Mouse (Mus musculus): ENCODE data around the gene Tmem130. TPM values are rescaled to one million over a fixed set of nuclear protein-coding genes. Genes with fewer than 3 reads are reported as not detected.

Gene Tmem130
- polyA plus RNA-seq, 1 experiment from 2014 or later = 2.9 TPM

DNA sequence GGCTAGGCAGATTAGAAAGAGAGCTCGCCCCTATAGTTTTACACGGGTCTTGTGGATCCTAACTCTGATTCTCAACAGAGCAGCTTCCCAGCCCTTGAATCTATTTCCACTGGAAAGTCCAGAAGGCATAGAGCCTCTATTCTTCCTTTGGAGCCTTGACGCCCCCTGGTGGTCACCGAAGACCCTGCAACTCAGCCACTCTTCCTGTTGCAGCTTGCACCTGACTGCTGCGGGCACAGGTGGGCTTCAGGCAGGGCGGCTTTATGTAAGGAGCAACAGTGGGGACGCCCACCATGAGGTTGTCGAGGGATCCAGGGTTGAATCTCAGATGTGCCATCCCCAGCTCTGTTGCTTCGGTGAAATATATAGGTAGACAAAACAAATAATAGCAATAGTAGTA is 34.5 kb downstream of the Tmem130 start:
- no peak overlapping the region for H3K4me2 ChIP-seq (replicated peaks; ENCODE audit: low read depth)
- 5% methylated on average over 9 of the region's 9 CpGs for WGBS
- TF ChIP-seq CTCF (IDR thresholded peaks at IDR 0.05; ENCODE audit: low read depth) (peak; percentile 96), EP300 (optimal IDR thresholded peaks at IDR 0.05) (no peak)
- H3K36me3 ChIP-seq (ENCODE audit: control insufficient read depth, insufficient read depth, low read length) = no peaks in the 10 kb centered on the region
- H3K27ac ChIP-seq (replicated peaks) = no peak overlapping the region
- H3K9me3 ChIP-seq (ENCODE audit: control insufficient read depth, low read length) = no peaks in the 10 kb centered on the region
- H3K9ac ChIP-seq (ENCODE audit: low read length) = no peak overlapping the region
- DNase-seq (ENCODE audit: low spot score) (peak; percentile 81), ATAC-seq (ENCODE audit: low FRiP score, low TSS enrichment) (peak; percentile 40; the same call in 1 of the 2 replicates)
- H3K27me3 ChIP-seq (ENCODE audit: control insufficient read depth, insufficient read depth, low read length) = no peaks in the 10 kb centered on the region
- no peak overlapping the region for H3K4me3 ChIP-seq (ENCODE audit: low read depth, low read length)
- no peaks in the 10 kb centered on the region for H3K4me1 ChIP-seq (replicated peaks; ENCODE audit: control insufficient read depth, insufficient read depth)

DNA sequence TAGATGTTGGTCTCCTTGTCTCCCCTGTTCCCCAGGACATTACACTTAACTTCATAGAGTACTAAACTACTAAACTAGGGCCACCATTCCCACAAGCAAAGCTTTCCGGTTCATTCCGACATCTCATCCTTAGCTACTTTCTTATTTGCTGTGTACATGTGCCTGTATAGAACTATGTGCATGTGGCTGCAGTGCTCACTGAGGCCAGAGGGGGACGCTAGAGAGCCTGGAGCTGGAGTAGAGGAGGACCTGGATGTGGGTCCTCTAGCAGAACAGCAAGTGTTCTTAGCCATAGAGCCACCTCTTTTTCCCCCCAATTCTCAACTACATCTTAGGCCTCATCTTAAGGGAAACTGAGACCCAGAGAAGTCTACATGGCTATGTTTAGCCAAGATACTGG is 36.1 kb downstream of the Tmem130 start:
- H3K4me1 ChIP-seq (replicated peaks; ENCODE audit: control insufficient read depth, insufficient read depth) = no peaks in the 10 kb centered on the region
- TF ChIP-seq CTCF (IDR thresholded peaks at IDR 0.05; ENCODE audit: low read depth) (peak; percentile 36; the same call in 1 of the 2 replicates), EP300 (optimal IDR thresholded peaks at IDR 0.05) (no peak)
- no peaks in the 10 kb centered on the region for H3K36me3 ChIP-seq (ENCODE audit: control insufficient read depth, insufficient read depth, low read length)
- H3K9ac ChIP-seq (ENCODE audit: low read length) = no peak overlapping the region
- WGBS = 76% methylated on average over 3 of the region's 3 CpGs
- no peaks in the 10 kb centered on the region for H3K27me3 ChIP-seq (ENCODE audit: control insufficient read depth, insufficient read depth, low read length)
- no peak overlapping the region for H3K27ac ChIP-seq (replicated peaks)
- ATAC-seq (ENCODE audit: low FRiP score, low TSS enrichment) (no peak), DNase-seq (ENCODE audit: low spot score) (no peak)
- H3K4me3 ChIP-seq (ENCODE audit: low read depth, low read length) = no peak overlapping the region
- no peak overlapping the region for H3K4me2 ChIP-seq (replicated peaks; ENCODE audit: low read depth)
- H3K9me3 ChIP-seq (ENCODE audit: control insufficient read depth, low read length) = no peaks in the 10 kb centered on the region

DNA sequence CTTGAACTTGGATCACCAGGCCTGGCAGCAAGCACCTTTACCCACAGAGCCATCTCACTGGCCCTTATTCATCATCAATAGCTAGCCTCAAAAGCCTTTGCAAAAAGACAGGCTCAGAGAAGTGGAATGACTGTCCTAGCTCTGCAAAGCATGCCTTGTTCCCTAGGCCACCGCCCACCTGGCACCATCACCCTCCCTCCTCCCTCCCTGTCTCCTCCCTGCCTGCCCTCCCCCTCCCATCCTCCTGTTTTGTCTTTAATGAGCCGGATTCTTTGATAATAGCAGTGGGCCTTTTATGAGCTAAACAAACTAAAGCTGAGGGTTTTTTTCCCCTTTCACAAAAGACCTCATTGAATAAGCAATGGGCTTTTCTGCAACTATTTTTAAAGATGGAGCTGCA is 36.7 kb downstream of the Tmem130 start:
- Histone ChIP-seq H3K36me3 (ENCODE audit: control insufficient read depth, insufficient read depth, low read length) (no peaks in the 10 kb centered on the region), H3K4me1 (replicated peaks; ENCODE audit: control insufficient read depth, insufficient read depth) (no peaks in the 10 kb centered on the region)
- WGBS = 44% methylated on average over 2 of the region's 2 CpGs

DNA sequence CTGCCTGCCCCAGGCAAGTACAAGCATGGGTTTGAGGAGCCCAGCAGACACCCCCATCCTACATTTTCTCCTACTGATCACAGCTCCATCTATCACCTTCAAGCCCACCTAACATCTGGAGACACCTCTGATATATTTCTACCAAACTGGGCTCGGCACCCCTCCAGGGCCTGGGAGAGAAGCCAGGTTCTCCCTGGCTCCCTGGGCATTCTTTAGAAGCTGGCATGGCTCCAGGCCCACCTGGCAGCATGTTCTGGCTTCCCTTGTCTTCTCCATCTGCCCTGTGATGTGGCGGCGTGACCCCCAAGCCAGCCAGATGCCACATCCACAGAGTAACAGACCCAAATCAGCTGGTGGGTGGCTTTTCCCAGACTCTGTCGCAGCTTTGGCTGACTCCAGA is 41.3 kb downstream of the Tmem130 start:
- ATAC-seq (ENCODE audit: low FRiP score, low TSS enrichment) = no peak
- TF ChIP-seq EP300 (optimal IDR thresholded peaks at IDR 0.05) (no peak), CTCF (IDR thresholded peaks at IDR 0.05; ENCODE audit: low read depth) (no peak)
- DNase-seq (ENCODE audit: low spot score) = no peak
- H3K4me3 ChIP-seq (ENCODE audit: low read depth, low read length) = no peak overlapping the region
- no peak overlapping the region for H3K27ac ChIP-seq (replicated peaks)
- H3K36me3 ChIP-seq (ENCODE audit: control insufficient read depth, insufficient read depth, low read length) = no peaks in the 10 kb centered on the region
- WGBS = 53% methylated on average over 4 of the region's 4 CpGs
- H3K4me1 ChIP-seq (replicated peaks; ENCODE audit: control insufficient read depth, insufficient read depth) = no peaks in the 10 kb centered on the region
- no peak overlapping the region for H3K9ac ChIP-seq (ENCODE audit: low read length)
- no peaks in the 10 kb centered on the region for H3K27me3 ChIP-seq (ENCODE audit: control insufficient read depth, insufficient read depth, low read length)
- H3K9me3 ChIP-seq (ENCODE audit: control insufficient read depth, low read length) = no peaks in the 10 kb centered on the region
- no peak overlapping the region for H3K4me2 ChIP-seq (replicated peaks; ENCODE audit: low read depth)

More for the DNA sequence above, 36.7 kb downstream of the Tmem130 start:
- H3K9me3 ChIP-seq (ENCODE audit: control insufficient read depth, low read length) = no peaks in the 10 kb centered on the region
- no peak overlapping the region for H3K27ac ChIP-seq (replicated peaks)
- H3K4me2 ChIP-seq (replicated peaks; ENCODE audit: low read depth) = no peak overlapping the region
- no peak for DNase-seq (ENCODE audit: low spot score)
- H3K9ac ChIP-seq (ENCODE audit: low read length) = no peak overlapping the region
- TF ChIP-seq CTCF (IDR thresholded peaks at IDR 0.05; ENCODE audit: low read depth) (no peak), EP300 (optimal IDR thresholded peaks at IDR 0.05) (no peak)
- no peak overlapping the region for H3K4me3 ChIP-seq (ENCODE audit: low read depth, low read length)
- no peak for ATAC-seq (ENCODE audit: low FRiP score, low TSS enrichment)
- no peaks in the 10 kb centered on the region for H3K27me3 ChIP-seq (ENCODE audit: control insufficient read depth, insufficient read depth, low read length)

DNA sequence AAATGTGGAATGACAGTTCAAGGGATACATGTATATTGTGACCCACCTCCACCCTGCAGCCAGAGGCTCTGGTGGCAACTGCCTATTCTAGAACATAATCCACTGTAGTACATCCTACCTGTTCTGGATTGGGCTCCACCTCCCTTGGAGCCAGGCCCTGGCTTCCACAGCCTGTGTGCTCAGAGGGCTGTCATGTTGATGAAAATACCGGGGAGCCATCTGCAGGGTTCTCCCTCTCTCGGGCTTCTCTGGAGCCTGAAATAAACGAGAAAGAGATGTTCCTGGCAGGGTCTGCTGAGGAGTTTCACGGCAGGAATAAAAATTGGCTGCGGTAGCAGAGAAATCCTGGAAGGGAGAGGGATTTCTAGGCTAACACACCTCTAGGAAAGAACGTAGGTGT is 41.8 kb downstream of the Tmem130 start:
- 53% methylated on average over 6 of the region's 6 CpGs for WGBS
- Histone ChIP-seq H3K9me3 (ENCODE audit: control insufficient read depth, low read length) (no peaks in the 10 kb centered on the region), H3K36me3 (ENCODE audit: control insufficient read depth, insufficient read depth, low read length) (no peaks in the 10 kb centered on the region), H3K27me3 (ENCODE audit: control insufficient read depth, insufficient read depth, low read length) (no peaks in the 10 kb centered on the region), H3K27ac (replicated peaks) (no peak overlapping the region), H3K9ac (ENCODE audit: low read length) (no peak overlapping the region), H3K4me2 (replicated peaks; ENCODE audit: low read depth) (no peak overlapping the region), H3K4me1 (replicated peaks; ENCODE audit: control insufficient read depth, insufficient read depth) (no peaks in the 10 kb centered on the region), H3K4me3 (ENCODE audit: low read depth, low read length) (no peak overlapping the region)
- ATAC-seq (ENCODE audit: low FRiP score, low TSS enrichment) = no peak
- TF ChIP-seq CTCF (IDR thresholded peaks at IDR 0.05; ENCODE audit: low read depth) (no peak), EP300 (optimal IDR thresholded peaks at IDR 0.05) (no peak)
- DNase-seq (ENCODE audit: low spot score) = no peak

DNA sequence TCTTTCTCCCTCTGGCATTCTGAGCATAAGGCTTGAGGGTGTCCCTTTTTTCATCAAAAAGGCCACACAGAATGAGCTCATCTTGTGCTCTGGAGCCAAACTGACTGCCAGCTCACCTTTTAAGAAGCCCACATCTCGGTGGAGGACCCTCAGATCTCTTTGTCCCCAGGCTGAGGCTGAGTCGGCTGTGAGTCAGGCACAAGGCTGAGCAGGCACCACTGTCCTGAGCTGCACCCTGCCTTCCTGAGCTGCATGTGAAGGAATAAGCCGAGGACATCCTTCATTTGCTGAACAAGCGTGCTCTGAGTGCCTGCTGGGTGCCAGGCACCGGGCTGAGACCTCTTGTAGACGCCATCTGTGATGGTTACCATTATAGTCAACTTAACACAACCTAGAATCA is 44.4 kb downstream of the Tmem130 start:
- no peaks in the 10 kb centered on the region for H3K4me1 ChIP-seq (replicated peaks; ENCODE audit: control insufficient read depth, insufficient read depth)
- WGBS = 71% methylated on average over 6 of the region's 6 CpGs

More for the DNA sequence above, 44.4 kb downstream of the Tmem130 start:
- H3K9me3 ChIP-seq (ENCODE audit: control insufficient read depth, low read length) = no peaks in the 10 kb centered on the region
- no peaks in the 10 kb centered on the region for H3K27me3 ChIP-seq (ENCODE audit: control insufficient read depth, insufficient read depth, low read length)
- ATAC-seq (ENCODE audit: low FRiP score, low TSS enrichment) = no peak
- no peak overlapping the region for H3K4me3 ChIP-seq (ENCODE audit: low read depth, low read length)
- DNase-seq (ENCODE audit: low spot score) = no peak
- H3K9ac ChIP-seq (ENCODE audit: low read length) = no peak overlapping the region
- no peak overlapping the region for H3K27ac ChIP-seq (replicated peaks)
- no peak overlapping the region for H3K4me2 ChIP-seq (replicated peaks; ENCODE audit: low read depth)
- no peaks in the 10 kb centered on the region for H3K36me3 ChIP-seq (ENCODE audit: control insufficient read depth, insufficient read depth, low read length)
- TF ChIP-seq CTCF (IDR thresholded peaks at IDR 0.05; ENCODE audit: low read depth) = no peak
- no peak for TF ChIP-seq EP300 (optimal IDR thresholded peaks at IDR 0.05)
